Mouse (Mus musculus) urinary bladder, adult 18-20 months (tissue): ENCODE data around the gene Panx2.

ENCODE experiments used
- DNase-seq, 2 experiments: peaks; one replicate each; pipeline ENCODE4 v3.0.0; 2022; ENCODE audit warnings: low spot score in 2 of 2, mixed read lengths in 2 of 2

Panx2 gene

DNA sequence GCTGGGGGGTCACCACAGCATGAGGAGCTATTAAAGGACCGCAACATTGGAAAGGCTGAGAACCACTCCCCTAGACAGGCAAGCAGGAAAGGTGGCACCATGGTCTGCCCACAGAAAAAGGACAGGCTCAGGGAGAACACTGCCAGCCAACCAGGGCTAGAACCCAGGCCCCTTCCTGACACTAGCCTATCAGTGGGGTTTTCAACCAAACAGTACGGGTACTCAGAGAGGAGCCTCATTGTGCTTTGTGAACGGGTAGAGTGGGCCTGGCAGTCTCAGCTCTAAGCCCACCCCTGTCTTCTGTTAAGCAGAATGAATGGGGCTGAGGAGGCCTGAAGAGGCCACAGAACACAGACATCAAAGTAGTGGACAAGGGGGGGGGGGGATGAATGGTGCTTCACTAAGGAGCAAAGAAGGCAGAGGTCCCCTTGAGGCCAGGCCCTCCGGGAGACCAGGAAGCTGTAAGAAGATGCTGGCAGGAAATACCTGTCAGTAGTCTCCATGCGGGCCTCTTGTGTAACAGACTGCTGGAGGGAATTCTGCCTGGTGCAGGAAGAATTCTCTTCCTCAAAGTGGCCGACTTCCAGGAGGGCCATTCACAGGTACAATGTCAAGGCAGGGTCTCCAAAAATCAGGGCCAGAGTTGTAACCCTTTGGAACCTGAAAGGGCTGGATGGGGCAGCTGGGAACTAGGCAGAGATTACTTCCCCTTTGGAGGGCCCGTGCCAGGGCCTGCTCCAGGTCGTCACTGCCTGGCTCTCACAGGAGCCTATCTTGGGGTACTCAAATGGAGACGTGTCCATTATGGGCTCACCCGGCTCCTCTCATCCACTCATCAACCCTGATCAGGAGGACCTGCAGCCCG lies 15.3 kb downstream of the Panx2 start, which contains the start of gene Trabd:
TSS of gene Trabd (plus strand) at position 512 of the 865 bp plus-strand sequence.
- DNase-seq, result no peak

DNA sequence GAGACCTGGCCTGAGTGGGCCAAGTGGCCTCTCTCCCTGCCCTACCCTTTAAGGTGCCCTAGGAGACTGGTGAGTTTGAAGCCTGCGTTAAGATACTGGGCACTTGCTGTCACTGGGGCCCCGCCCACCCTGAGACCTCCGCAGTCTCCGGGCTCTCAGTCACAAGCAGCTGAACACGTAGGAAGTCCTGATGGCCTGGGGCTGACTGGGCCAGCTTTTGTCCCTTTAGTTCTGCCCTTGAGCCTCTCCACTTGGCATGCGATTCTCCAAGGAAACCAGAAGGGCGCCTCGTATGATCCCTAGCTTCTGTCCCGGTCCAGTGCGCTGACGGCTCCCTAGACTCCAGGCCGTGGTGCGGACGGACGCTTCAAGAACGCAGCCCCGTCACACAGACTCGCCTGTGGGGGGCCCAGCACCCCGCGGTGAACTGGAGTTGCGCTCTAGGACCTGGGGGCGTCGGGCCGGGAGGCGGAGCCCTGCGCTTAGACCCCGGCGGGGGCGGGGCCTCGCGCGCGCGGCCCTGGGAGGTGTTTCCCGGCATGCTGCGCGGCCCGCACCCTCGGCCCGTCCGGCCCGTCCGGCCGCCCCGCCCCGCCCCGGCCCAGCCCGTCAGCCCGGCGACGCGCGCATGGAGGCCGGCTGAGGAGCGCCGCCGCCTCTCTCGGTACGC lies 16.1 kb downstream of the Panx2 start:
- DNase-seq, result peak; percentile 84

DNA sequence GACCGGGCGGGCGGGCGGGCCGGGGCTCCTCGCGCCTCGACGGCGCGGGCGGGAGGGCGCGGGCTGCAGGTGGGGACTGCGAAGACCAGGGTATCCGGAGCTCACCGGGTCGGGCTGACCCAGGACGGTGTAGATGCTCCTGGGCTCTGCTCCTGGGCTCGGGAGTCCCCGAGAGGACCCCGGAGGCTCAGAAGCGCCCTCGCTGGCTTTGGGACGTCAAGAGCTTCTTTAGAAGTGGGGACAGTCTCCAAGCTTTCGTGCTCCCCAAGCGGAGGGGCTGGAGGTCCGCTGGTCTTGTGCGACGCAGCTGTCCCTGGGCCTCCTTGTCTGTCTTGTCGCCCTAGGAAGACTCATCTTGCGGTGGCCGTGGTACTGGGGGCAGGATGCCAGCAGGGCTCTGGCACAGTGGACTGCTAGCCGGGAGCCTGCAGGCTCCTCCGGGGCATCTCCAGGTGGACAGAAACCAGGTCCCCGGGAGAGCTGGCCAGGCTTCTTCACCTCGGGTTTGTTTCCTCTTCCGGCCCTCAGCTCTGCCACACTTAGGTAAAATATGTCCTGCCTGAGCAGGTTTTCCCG lies 16.7 kb downstream of the Panx2 start:
- peak; percentile 53 to 74 for DNase-seq

- peak; percentile 35 to 41 for DNase-seq
Observed at GRCm38 (mm10) chr15:89078208-89078836, 18.8 kb downstream of the Panx2 start.

DNA sequence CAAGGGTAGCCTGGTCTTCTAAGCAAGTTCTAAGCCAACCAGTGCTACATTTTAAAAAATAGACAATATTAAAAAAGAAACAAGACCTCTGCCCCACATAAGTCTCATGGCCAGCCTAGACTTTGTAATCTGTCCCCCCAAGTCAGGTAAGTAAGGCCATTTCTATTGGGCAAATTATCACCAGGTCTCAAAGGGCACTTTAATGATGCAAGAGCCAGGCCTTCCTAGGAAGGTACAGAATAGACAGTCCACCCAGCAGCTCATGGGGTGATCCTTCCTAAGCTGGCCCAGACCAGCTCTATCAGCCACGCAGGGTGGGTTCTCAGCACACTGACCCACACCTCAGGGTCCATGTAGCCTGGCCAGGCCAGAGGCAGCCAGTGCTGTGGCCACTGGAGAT lies 24.4 kb downstream of the Panx2 start:
- no peak for DNase-seq

DNA sequence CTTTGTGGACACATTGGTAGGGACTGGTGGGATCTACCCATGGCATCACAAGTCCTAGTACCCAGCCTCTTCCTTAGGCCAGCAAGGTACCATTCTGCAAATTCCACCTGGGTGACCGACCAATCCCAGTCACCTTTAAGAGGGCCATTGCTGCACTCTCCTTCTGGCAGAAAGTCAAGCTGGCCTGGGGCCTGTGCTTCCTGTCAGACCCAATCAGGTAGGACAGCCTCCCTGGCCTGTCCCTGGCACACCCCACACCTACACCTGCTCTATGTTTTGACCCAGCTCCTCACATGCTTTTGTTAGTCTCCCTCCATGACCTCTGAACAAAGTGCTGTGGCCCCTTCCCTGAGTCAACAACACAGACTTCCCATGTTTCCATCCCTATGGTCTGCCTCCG lies 25.3 kb downstream of the Panx2 start:
- DNase-seq, result no peak

DNA sequence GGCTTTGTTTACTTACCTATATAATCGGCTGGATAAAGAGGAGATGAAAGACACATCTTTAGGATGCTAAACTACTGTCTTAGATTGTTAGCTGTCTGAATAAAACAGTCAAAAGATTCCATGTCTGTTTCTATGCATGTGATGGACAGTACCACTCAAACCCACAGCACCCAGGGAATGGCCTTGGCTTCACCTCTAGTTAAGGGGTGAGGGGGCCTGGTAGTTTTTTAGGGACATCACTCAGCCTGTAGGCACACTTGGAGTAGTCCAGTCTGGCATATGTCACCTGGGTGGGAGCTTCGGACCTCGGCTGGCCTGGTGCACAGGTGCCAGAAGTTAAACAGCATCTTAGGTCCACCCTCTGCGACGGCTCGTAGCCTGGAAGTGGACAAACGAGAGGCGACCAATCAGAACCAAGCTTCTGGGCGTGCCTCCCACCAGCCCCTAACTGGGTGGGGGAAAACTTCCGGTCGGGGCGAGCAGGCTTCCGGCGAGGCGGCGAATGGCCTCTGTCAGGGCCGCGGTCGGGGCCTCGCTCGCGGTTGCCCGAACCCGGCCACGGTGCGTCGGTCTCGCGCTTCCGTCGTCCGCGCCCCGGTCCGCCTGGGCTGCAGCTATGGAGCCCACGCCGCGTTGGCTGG lies 29.2 kb downstream of the Panx2 start, which contains the start of gene Selenoo:
TSS of gene Selenoo (plus strand) at position 478 of the 641 bp plus-strand sequence.
- DNase-seq, result peak; percentile 85 to 87

DNA sequence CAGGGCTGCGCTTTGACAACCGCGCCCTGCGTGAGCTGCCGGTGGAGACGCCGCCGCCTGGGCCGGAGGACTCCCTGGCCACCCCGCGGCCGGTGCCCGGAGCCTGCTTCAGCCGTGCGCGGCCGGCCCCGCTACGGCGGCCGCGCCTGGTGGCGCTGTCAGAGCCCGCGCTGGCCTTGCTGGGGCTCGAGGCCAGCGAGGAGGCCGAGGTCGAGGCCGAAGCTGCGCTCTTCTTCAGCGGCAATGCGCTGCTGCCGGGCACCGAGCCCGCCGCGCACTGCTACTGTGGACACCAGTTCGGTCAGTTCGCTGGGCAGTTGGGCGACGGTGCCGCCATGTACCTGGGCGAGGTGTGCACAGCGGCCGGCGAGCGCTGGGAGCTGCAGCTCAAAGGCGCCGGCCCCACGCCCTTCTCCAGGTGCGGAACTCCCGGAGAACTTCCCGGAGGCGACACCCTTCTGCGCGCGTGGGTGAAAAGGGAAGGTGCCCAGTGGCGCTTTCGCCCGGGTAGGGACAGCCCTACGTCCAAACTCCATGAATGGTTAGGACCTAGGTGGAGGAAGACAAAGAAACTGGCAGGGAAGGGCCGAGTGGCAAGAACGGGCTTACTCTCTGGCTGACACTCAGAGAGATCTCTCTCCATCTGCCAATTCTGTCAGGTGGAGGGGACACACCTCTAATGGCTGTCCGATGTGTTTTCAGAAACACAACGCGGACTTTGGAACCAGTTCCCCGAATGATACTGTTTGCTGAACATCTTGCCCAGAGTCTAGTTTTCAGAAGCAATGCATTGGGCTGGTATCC lies 29.9 kb downstream of the Panx2 start:
- DNase-seq, result no peak

- no peak for DNase-seq
Observed at GRCm38 (mm10) chr15:89090662-89091061, 31.1 kb downstream of the Panx2 start.

GRCm38 (mm10) chr15:89092181-89092580 lies 32.6 kb downstream of the Panx2 start:
- no peak for DNase-seq

DNA sequence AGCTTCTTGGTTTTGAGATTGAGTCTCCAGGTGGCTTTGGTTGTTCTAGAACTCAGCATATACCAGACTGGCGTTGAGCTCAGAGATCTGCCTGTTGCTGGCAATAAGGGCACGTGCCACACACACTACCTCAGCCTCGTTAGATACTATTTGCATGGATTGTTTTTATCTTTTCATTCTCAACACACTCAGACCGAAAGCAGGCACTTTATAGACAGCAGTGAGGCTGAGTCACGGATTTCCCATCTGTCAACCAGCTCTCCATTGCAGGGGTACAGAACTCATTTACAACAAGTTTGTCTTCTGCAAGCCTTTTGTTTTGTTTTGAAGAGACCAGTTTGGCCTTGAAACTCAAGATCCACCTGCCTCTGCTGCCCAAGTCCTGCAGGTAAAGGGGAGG lies 37.9 kb downstream of the Panx2 start:
- no peak for DNase-seq

DNA sequence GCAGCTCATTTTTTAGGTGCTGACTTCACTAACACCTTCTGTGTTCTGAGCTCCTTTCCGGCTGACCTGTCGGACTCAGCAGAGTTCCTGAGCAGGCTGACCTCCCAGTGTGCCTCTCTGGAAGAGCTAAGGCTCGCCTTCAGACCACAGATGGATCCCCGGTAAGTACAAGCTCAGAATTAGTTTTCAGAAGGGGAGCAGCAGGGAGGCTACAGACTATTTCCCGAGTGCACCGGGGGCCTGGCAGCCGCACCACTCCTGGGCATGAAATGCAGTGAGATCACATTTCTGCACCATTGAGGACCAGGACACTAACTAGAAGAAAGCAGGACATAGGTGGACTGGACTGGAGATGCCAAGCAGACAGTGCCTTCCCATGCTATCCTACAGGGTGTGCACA lies 39.1 kb downstream of the Panx2 start:
- no peak for DNase-seq

DNA sequence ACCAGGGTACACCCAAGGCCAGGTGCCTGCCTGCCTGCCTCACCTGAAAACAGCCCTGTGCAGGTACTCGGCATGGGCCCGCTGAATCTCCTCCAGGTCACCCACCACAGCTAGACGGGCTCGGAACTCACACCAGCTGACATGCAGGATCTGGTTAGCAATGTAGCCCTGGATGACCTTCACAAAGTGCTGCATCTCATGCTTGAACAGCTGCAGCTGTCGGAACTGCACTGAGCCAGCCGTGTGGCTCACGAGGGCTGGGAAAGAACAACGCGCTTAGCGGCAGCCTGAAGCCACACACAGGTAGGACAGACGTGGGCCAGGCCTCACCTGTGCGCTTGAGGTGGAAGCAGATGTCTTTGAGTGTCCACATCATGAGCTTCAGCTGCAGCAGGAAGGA lies 41.3 kb downstream of the Panx2 start:
- no peak for DNase-seq

GRCm38 (mm10) chr15:89102646-89103045 lies 43.1 kb downstream of the Panx2 start:
- DNase-seq, result no peak

DNA sequence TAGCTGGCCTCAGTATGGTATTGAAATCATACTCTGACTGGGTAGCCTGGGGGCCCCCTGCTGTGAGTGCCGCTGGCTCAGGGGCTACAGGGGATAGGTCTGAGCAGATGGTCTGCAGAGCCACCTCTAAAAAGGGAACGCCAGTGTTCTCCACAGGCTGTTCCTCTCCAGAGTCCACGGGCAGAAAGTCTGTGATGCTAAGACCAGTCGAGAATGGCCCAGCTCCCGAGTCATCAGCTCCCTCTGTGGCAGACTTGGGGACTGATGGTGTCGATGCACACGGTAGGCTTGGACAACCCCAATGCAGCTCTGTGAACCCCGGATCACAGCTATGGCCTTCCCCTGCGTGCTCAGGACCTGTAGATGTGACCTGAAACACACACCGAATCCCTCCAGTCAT lies 44.4 kb downstream of the Panx2 start:
- no peak for DNase-seq

- no peak for DNase-seq
Observed at GRCm38 (mm10) chr15:89104425-89104824, 44.9 kb downstream of the Panx2 start.

DNA sequence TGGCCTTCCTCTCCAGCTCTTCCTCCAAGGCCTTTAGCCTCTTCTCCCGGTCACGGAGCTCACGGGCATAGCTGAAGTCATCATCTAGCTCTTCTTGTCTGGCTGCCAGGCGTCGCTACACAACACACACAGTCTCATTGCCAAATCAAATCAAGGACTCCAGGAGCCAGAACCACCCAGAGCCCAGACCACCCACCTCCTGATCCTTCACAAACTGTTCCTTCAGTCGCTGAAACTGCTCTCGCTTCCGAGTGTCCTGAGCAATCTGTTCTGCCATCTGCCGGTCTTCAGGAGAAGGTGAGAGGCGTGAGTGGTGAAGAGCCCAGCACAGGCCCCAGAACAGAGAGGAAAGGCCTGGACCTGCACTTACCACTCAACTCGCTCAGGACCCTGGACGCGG lies 46.5 kb downstream of the Panx2 start:
- no peak for DNase-seq

- no peak for DNase-seq
Observed at GRCm38 (mm10) chr15:89106976-89107375, 47.4 kb downstream of the Panx2 start.

GRCm38 (mm10) chr15:89110147-89110546 lies 50.6 kb downstream of the Panx2 start:
- no peak for DNase-seq

GRCm38 (mm10) chr15:89118007-89118406 lies 58.5 kb downstream of the Panx2 start:
- DNase-seq, result no peak
